Mouse (Mus musculus) neural tube, embryonic 14.5 days (tissue): ENCODE data around the gene Ank3. TPM values are rescaled to one million over a fixed set of nuclear protein-coding genes. Genes with fewer than 3 reads are reported as not detected.

Experiments
- ATAC-seq: fragments of 200-750 bp; cut with Nextera tagmentation; 2 replicates; pipeline ENCODE4 v1.8.0; 2017; ENCODE audit warnings: low read depth, mild to moderate bottlenecking, moderate TSS enrichment, moderate library complexity
- H3K27ac ChIP-seq: fragments of 300-500 bp; sonication (generic); 2 replicates; pipeline ENCODE4 v1.5.1; 2014; ENCODE audit warnings: low read depth, mild to moderate bottlenecking, control low read depth, low read length, moderate library complexity, mixed read lengths
- H3K27me3 ChIP-seq: fragments of 300-500 bp; sonication (generic); 2 replicates; pipeline ENCODE4 v1.6.1; 2014; ENCODE audit warnings: low read length; ENCODE audit not compliant: control insufficient read depth, insufficient read depth
- H3K36me3 ChIP-seq: fragments of 300-500 bp; sonication (generic); 2 replicates; pipeline ENCODE4 v1.6.1; 2014; ENCODE audit warnings: low read length, mixed read lengths; ENCODE audit not compliant: control insufficient read depth, insufficient read depth
- H3K4me1 ChIP-seq: fragments of 300-500 bp; sonication (generic); 2 replicates; pipeline ENCODE4 v1.6.1; 2014; ENCODE audit warnings: low read length; ENCODE audit not compliant: control insufficient read depth, insufficient read depth
- H3K4me2 ChIP-seq: fragments of 300-500 bp; sonication (generic); 2 replicates; pipeline ENCODE4 v1.6.1; 2014; ENCODE audit warnings: mild to moderate bottlenecking, low read depth, low read length, control low read depth
- H3K4me3 ChIP-seq: fragments of 300-500 bp; sonication (generic); 2 replicates; pipeline ENCODE4 v1.5.1; 2014; ENCODE audit warnings: low read depth, low read length, control low read depth, mixed read lengths
- H3K9ac ChIP-seq: fragments of 300-500 bp; sonication (generic); replicated peaks from 2 replicates; pipeline ENCODE4 v1.6.1; 2014; ENCODE audit warnings: low read depth, mild to moderate bottlenecking, control low read depth, low read length, mixed read lengths
- H3K9me3 ChIP-seq: fragments of 300-500 bp; sonication (generic); 2 replicates; pipeline ENCODE4 v1.6.1; 2016; ENCODE audit warnings: low read length; ENCODE audit not compliant: control insufficient read depth
- WGBS: fragments of 180-500 bp; shearing (Covaris S2); extraction: QIAGEN DNeasy Blood & Tissue Kit; methylation state at CpG from one replicate; pipeline ENCODE4 v1.1.7; 2014; 5-methylcytosine and 5-hydroxymethylcytosine counted together
- polyA plus RNA-seq: library from polyadenylated mRNA; unstranded; fragments of >200 nt; fragmentation: Nextera tagmentation; extraction: Ambion mirVana; gene quantifications from 2 replicates; pipeline ENCODE4 v1.2.1, GENCODE M21; 2014

Gene Ank3
- polyA plus RNA-seq, 1 experiment from 2014 or later: 198 TPM

GRCm38 (mm10) chr10:69431101-69431500 is 32.5 kb downstream of the Ank3 start:
- no peak overlapping the region for H3K9ac ChIP-seq
- H3K36me3 ChIP-seq: no peaks in the 10 kb centered on the region
- H3K4me2 ChIP-seq: no peak overlapping the region
- no peak for ATAC-seq
- no peaks in the 10 kb centered on the region for H3K9me3 ChIP-seq
- WGBS: 84% methylated on average over 7 of the region's 7 CpGs
- no peak overlapping the region for H3K27ac ChIP-seq
- H3K4me1 ChIP-seq: no peaks in the 10 kb centered on the region
- H3K4me3 ChIP-seq: no peak overlapping the region
- no peaks in the 10 kb centered on the region for H3K27me3 ChIP-seq

- Histone ChIP-seq H3K4me3 (no peak overlapping the region), H3K4me1 (no peaks in the 10 kb centered on the region), H3K27me3 (no peaks in the 10 kb centered on the region), H3K36me3 (no peaks in the 10 kb centered on the region), H3K27ac (no peak overlapping the region), H3K9me3 (no peaks in the 10 kb centered on the region), H3K9ac (no peak overlapping the region), H3K4me2 (no peak overlapping the region)
- no peak for ATAC-seq
- WGBS: 89% methylated on average over 6 of the region's 6 CpGs
Observed at GRCm38 (mm10) chr10:69435213-69435612, 36.6 kb downstream of the Ank3 start.

- ATAC-seq: no peak
- Histone ChIP-seq H3K27ac (no peak overlapping the region), H3K4me3 (no peak overlapping the region), H3K9me3 (no peaks in the 10 kb centered on the region), H3K36me3 (no peaks in the 10 kb centered on the region), H3K4me2 (no peak overlapping the region), H3K9ac (no peak overlapping the region), H3K4me1 (no peaks in the 10 kb centered on the region), H3K27me3 (no peaks in the 10 kb centered on the region)
- 46% methylated on average over 8 of the region's 8 CpGs for WGBS
Observed at GRCm38 (mm10) chr10:69439449-69439848, 40.9 kb downstream of the Ank3 start.

GRCm38 (mm10) chr10:69444546-69444945 is 46.0 kb downstream of the Ank3 start:
- Histone ChIP-seq H3K4me3 (no peak overlapping the region), H3K27me3 (no peaks in the 10 kb centered on the region), H3K9ac (no peak overlapping the region), H3K9me3 (no peaks in the 10 kb centered on the region), H3K4me2 (no peak overlapping the region), H3K36me3 (no peaks in the 10 kb centered on the region), H3K27ac (no peak overlapping the region), H3K4me1 (no peaks in the 10 kb centered on the region)
- 79% methylated on average over 5 of the region's 5 CpGs for WGBS
- ATAC-seq: no peak

GRCm38 (mm10) chr10:69445951-69446350 is 47.4 kb downstream of the Ank3 start:
- Histone ChIP-seq H3K4me1 (no peaks in the 10 kb centered on the region), H3K4me3 (no peak overlapping the region), H3K36me3 (no peaks in the 10 kb centered on the region), H3K4me2 (no peak overlapping the region), H3K9me3 (no peaks in the 10 kb centered on the region), H3K9ac (no peak overlapping the region), H3K27ac (no peak overlapping the region), H3K27me3 (no peaks in the 10 kb centered on the region)
- no peak for ATAC-seq
- WGBS: 84% methylated on average over 7 of the region's 7 CpGs

GRCm38 (mm10) chr10:69446566-69446965 is 48.0 kb downstream of the Ank3 start:
- ATAC-seq: no peak
- Histone ChIP-seq H3K36me3 (no peaks in the 10 kb centered on the region), H3K27ac (no peak overlapping the region), H3K27me3 (no peaks in the 10 kb centered on the region), H3K4me1 (no peaks in the 10 kb centered on the region), H3K4me2 (no peak overlapping the region), H3K4me3 (no peak overlapping the region), H3K9ac (no peak overlapping the region), H3K9me3 (no peaks in the 10 kb centered on the region)
- WGBS: 83% methylated on average over 5 of the region's 5 CpGs

GRCm38 (mm10) chr10:69447308-69447707 is 48.7 kb downstream of the Ank3 start:
- Histone ChIP-seq H3K4me2 (no peak overlapping the region), H3K9me3 (no peaks in the 10 kb centered on the region), H3K9ac (no peak overlapping the region), H3K4me1 (no peaks in the 10 kb centered on the region), H3K4me3 (no peak overlapping the region), H3K27me3 (no peaks in the 10 kb centered on the region), H3K27ac (no peak overlapping the region), H3K36me3 (no peaks in the 10 kb centered on the region)
- no peak for ATAC-seq
- 94% methylated on average over 5 of the region's 5 CpGs for WGBS

GRCm38 (mm10) chr10:69448174-69448573 is 49.6 kb downstream of the Ank3 start:
- no peaks in the 10 kb centered on the region for H3K27me3 ChIP-seq
- no peaks in the 10 kb centered on the region for H3K4me1 ChIP-seq
- H3K4me3 ChIP-seq: no peak overlapping the region
- H3K9ac ChIP-seq: no peak overlapping the region
- H3K27ac ChIP-seq: no peak overlapping the region
- 69% methylated on average over 3 of the region's 3 CpGs for WGBS
- no peaks in the 10 kb centered on the region for H3K9me3 ChIP-seq
- no peak overlapping the region for H3K4me2 ChIP-seq
- H3K36me3 ChIP-seq: no peaks in the 10 kb centered on the region
- ATAC-seq: no peak

GRCm38 (mm10) chr10:69451006-69451405 is 52.4 kb downstream of the Ank3 start:
- Histone ChIP-seq H3K9me3 (no peaks in the 10 kb centered on the region), H3K9ac (no peak overlapping the region), H3K4me3 (no peak overlapping the region), H3K36me3 (no peaks in the 10 kb centered on the region), H3K27ac (no peak overlapping the region), H3K27me3 (no peaks in the 10 kb centered on the region), H3K4me2 (no peak overlapping the region), H3K4me1 (no peaks in the 10 kb centered on the region)
- whole genome bisulfite sequencing: 61% methylated on average over 5 of the region's 5 CpGs
- ATAC-seq: no peak
